Mouse (Mus musculus) E14TG2a.4 (cell line): ENCODE measurements around the gene Mbd6.

ENCODE experiments used
- CTCF ChIP-seq: conservative IDR thresholded peaks from 2 replicates; pipeline ENCODE4 v1.5.1; 2014; ENCODE audit warnings: low read length
- POU5F1 ChIP-seq: IDR thresholded peaks from 2 replicates; pipeline ENCODE4 v1.6.1; 2014; ENCODE audit warnings: low read length, borderline replicate concordance

DNA sequence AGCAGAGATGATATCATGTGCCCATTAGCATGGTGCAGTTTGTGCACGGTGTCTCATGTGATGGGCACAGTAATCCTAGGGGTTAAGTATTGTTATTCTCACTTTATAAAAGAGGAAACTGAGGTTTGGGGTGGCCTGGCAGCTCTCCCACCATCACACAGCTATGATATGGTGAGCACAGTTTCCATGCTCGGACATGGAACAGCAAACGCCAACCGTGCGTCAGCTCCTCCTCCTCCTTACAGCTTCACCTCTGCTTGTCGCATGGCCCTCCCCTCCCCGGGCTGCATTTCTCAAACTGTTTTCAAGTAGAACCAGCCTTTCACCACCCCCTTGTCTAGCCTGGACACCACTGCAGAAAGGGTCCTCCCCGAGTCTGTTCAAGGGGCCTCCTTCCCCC, 30.3 kb downstream of the Mbd6 start:
- no peak for TF ChIP-seq CTCF
- no peak for TF ChIP-seq POU5F1
